Comparison of ENCODE assay signal across 8 mouse cellular contexts in the genomic region with DNA sequence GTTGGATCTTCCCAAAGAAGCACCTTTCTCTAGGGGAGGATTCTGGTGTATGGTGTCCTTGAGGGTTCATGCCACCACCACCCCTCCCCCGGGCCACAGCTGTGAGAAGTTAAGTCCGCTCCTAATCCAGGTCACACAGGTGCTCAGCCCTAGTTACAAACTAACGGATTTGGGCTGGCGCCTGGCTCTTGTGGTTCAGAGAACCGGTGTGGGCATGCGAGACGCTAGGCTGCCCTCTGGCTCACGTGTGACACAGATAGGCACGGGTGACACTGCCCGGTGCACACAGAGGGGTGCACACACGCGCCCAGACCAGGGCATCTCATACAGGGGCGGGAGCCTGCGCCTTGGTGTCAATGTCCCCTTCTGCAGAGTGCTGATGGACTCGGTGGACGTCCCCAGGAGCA. TPM values are rescaled to one million over a fixed set of nuclear protein-coding genes. Genes with fewer than 3 reads are reported as not detected.
DNase-seq lines count a peak whose midpoint lies in the region; ATAC-seq lines count a peak whose summit lies in the region.

No protein-coding gene starts in this region.

- H3K36me3 ChIP-seq in forebrain, embryonic 11.5 days (ENCODE audit: control insufficient read depth, insufficient read depth, low read length) = no peaks in the 10 kb centered on the region
- H3K36me3 ChIP-seq in hindbrain, embryonic 16.5 days (ENCODE audit: control insufficient read depth, insufficient read depth, low read length) = no peaks in the 10 kb centered on the region
- H3K36me3 ChIP-seq in midbrain, embryonic 12.5 days = no peaks in the 10 kb centered on the region

- ATAC-seq in forebrain, embryonic 11.5 days (replicated peaks; ENCODE audit: low FRiP score) = peak; percentile 63
- ATAC-seq in hindbrain, embryonic 16.5 days = peak; percentile 62
- ATAC-seq in midbrain, embryonic 12.5 days (ENCODE audit: low FRiP score, low read depth) = peak; percentile 74

- no peaks in the 10 kb centered on the region for H3K27me3 ChIP-seq in forebrain, embryonic 11.5 days (ENCODE audit: control insufficient read depth, insufficient read depth, low read length)
- H3K27me3 ChIP-seq in hindbrain, embryonic 16.5 days (replicated peaks; ENCODE audit: control insufficient read depth, insufficient read depth, low read length) = no peaks in the 10 kb centered on the region
- no peaks in the 10 kb centered on the region for H3K27me3 ChIP-seq in midbrain, embryonic 12.5 days

- peak overlapping the region; percentile 68 for H3K9ac ChIP-seq in forebrain, embryonic 11.5 days (ENCODE audit: low read length)
- H3K9ac ChIP-seq in hindbrain, embryonic 16.5 days (ENCODE audit: low read depth, low read length) = peak overlapping the region; percentile 88
- peak overlapping the region; percentile 70 for H3K9ac ChIP-seq in midbrain, embryonic 12.5 days (replicated peaks)

- no peaks in the 10 kb centered on the region for H3K9me3 ChIP-seq in forebrain, embryonic 11.5 days (ENCODE audit: control insufficient read depth, low read length)
- no peaks in the 10 kb centered on the region for H3K9me3 ChIP-seq in hindbrain, embryonic 16.5 days (ENCODE audit: control insufficient read depth, low read length)
- H3K9me3 ChIP-seq in midbrain, embryonic 12.5 days = no peaks in the 10 kb centered on the region

- peak overlapping the region; percentile 85 for H3K4me2 ChIP-seq in forebrain, embryonic 11.5 days (ENCODE audit: low read depth, low read length, severe bottlenecking)
- peak overlapping the region; percentile 90 for H3K4me2 ChIP-seq in hindbrain, embryonic 16.5 days (ENCODE audit: low read length)
- H3K4me2 ChIP-seq in midbrain, embryonic 12.5 days (replicated peaks) = peak overlapping the region; percentile 94

- H3K27ac ChIP-seq in forebrain, embryonic 11.5 days (ENCODE audit: low read depth, low read length) = 0 out of 2 replicates have a peak overlapping the region, but pooled peaks have one; percentile 4
- H3K27ac ChIP-seq in hindbrain, embryonic 16.5 days (ENCODE audit: low read depth, low read length) = peak overlapping the region; percentile 88
- peak overlapping the region; percentile 80 for H3K27ac ChIP-seq in midbrain, embryonic 12.5 days (replicated peaks)

- intact Hi-C loops in left cerebral cortex, postnatal 25 days (cut with DNase I) = loop anchor here (2.0 kb wide), 1 partner anchor 36 kb away; the partner anchor contains the start of gene Zfp131

- under 1% methylated on average over 16 of the region's 16 CpGs for WGBS in forebrain, embryonic 11.5 days
- WGBS in hindbrain, embryonic 16.5 days = under 1% methylated on average over 16 of the region's 16 CpGs
- under 1% methylated on average over 16 of the region's 16 CpGs for WGBS in midbrain, embryonic 12.5 days

- 0 out of 2 replicates have a peak, but pooled peaks cover 1% of the 10 kb centered on the region for H3K4me1 ChIP-seq in forebrain, embryonic 11.5 days (replicated peaks; ENCODE audit: control insufficient read depth, insufficient read depth, low read length)
- peaks cover 9% of the 10 kb centered on the region for H3K4me1 ChIP-seq in hindbrain, embryonic 16.5 days (ENCODE audit: control insufficient read depth, insufficient read depth, low read depth, low read length)
- peaks cover 22% of the 10 kb centered on the region for H3K4me1 ChIP-seq in midbrain, embryonic 12.5 days

- H3K4me3 ChIP-seq in forebrain, embryonic 11.5 days (ENCODE audit: low read depth, low read length) = peak overlapping the region; percentile 49
- H3K4me3 ChIP-seq in hindbrain, embryonic 16.5 days (ENCODE audit: low read length) = peak overlapping the region; percentile 70
- peak overlapping the region; percentile 59 for H3K4me3 ChIP-seq in midbrain, embryonic 12.5 days

- peak; percentile 25 for DNase-seq in CD4-positive, CD25-positive, alpha-beta regulatory T cell, adult 2 months (ENCODE audit: low read depth, low spot score)
- DNase-seq in MN1 (ENCODE audit: low spot score) = peak; percentile 58
- peak; percentile 67 for DNase-seq in forebrain, embryonic 11.5 days (ENCODE audit: low spot score)
- DNase-seq in left cerebral cortex, postnatal 25 days (ENCODE audit: low spot score in 2 of 2) = peak; percentile 35 to 36
- peak; percentile 44 for DNase-seq in testis, postnatal 10 days (ENCODE audit: low spot score)
- no peak for DNase-seq in urinary bladder, postnatal 25 days (ENCODE audit: low spot score)

RNA-seq across cellular contexts. Expression of gene Nim1k, which starts 0.5 kb away (rescaled TPM):
- 4.9 and 5.8 TPM in 2 replicates for polyA plus RNA-seq in forebrain, embryonic 11.5 days (2014; fragmentation: Nextera tagmentation; extraction: Ambion mirVana)
- 6.7 and 7.5 TPM in 2 replicates for polyA plus RNA-seq in hindbrain, embryonic 16.5 days (2015; fragmentation: Nextera tagmentation; extraction: Ambion mirVana)
- 10 to 100 TPM; 13.6 to 16.3 TPM for total RNA-seq in left cerebral cortex, postnatal 25 days (2021)
- polyA plus RNA-seq in midbrain, embryonic 12.5 days (2016; fragmentation: Nextera tagmentation; extraction: Ambion mirVana) = 1.7 and 2.6 TPM in 2 replicates

RNA-seq across cellular contexts. Expression of gene Zfp131, which starts 35.5 kb away (rescaled TPM):
- 49.2 and 50.7 TPM in 2 replicates for polyA plus RNA-seq in forebrain, embryonic 11.5 days (2014; fragmentation: Nextera tagmentation; extraction: Ambion mirVana)
- polyA plus RNA-seq in hindbrain, embryonic 16.5 days (2015; fragmentation: Nextera tagmentation; extraction: Ambion mirVana) = 26.9 and 27.1 TPM in 2 replicates
- total RNA-seq in left cerebral cortex, postnatal 25 days (2021) = 10 to 100 TPM; 44.2 to 48.2 TPM
- polyA plus RNA-seq in midbrain, embryonic 12.5 days (2016; fragmentation: Nextera tagmentation; extraction: Ambion mirVana) = 50.9 and 53.7 TPM in 2 replicates

Comparison
In these comparisons a context has a peak if more than half of its experiments do, and no peak if none do; other contexts are left out.
1. H3K27ac ChIP-seq: peak in every context shown above with its lines; median percentile 88 in hindbrain, embryonic 16.5 days; 80 in midbrain, embryonic 12.5 days; 4 in forebrain, embryonic 11.5 days.